Mouse (Mus musculus) testis, adult 2 months (tissue): Measurements from ENCODE around the gene Slc25a1.

Experiments
- CTCF ChIP-seq: fragments of 200-500 bp; IDR thresholded peaks from 2 replicates; pipeline ENCODE4 v1.5.1; 2012; ENCODE audit warnings: low read depth, mild to moderate bottlenecking, inconsistent platforms, low read length, moderate library complexity; ENCODE audit not compliant: control insufficient read depth, insufficient read depth, insufficient replicate concordance
- POLR2A ChIP-seq: fragments of 200-500 bp; IDR thresholded peaks from 2 replicates; pipeline ENCODE4 v1.6.1; 2012; ENCODE audit warnings: low read depth, mild to moderate bottlenecking, inconsistent platforms, low read length, moderate library complexity; ENCODE audit not compliant: control insufficient read depth

DNA sequence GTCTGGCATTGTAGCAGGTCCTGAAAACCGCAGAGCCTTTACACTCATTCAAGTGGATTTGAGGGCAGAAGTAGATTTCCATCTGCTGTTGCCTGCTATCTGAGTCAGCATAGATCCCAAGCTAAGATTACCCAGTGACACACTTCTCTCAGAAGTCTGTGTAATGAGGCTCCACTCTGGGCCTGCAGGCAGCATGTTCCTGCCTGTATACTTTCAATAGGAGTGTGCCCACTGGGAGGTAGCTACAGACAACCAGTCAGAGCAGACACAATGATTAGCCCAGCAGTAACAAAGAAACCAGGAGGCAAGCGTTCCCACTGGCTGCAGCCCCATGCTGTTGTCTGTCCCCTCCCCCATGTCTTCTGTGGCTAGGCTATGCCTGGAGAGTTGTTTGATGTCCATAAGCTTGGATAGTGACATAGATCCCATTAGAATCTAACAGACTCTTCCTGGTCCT is 21.4 kb upstream of the Slc25a1 start:
- no peak for TF ChIP-seq CTCF
- no peak for TF ChIP-seq POLR2A
